15 mouse cellular contexts compared by ENCODE assay signal in genomic region chr11:94675446-94675845, GRCm38 (mm10). TPM values are rescaled to one million over a fixed set of nuclear protein-coding genes. Genes with fewer than 3 reads are reported as not detected.
A peak's percentile ranks its signal among the peaks of the same experiment; 100 is the strongest.
DNase-seq lines count a peak whose midpoint lies in the region; ATAC-seq lines count a peak whose summit lies in the region.
"Had no signal": no experiment of that assay in that cellular context is flagged by ENCODE, and none has a peak within 500 bp of the region (broad histone marks: within the 10 kb centered on the region; RNA-seq: fewer than 3 reads in every experiment).

No protein-coding gene starts in this region.

- H3K4me3 ChIP-seq in hindbrain, embryonic 14.5 days (replicated peaks; ENCODE audit: low read length) = no peak overlapping the region
- no peak overlapping the region for H3K4me3 ChIP-seq in hindbrain, embryonic 12.5 days
- H3K4me3 ChIP-seq in midbrain, embryonic 13.5 days (replicated peaks) = peak overlapping the region; percentile 79; the same call in 1 of the 2 replicates
- no peak overlapping the region for H3K4me3 ChIP-seq in midbrain, embryonic 16.5 days (ENCODE audit: low read depth, low read length)
- peak overlapping the region; percentile 91; the same call in 1 of the 2 replicates for H3K4me3 ChIP-seq in hindbrain, embryonic 15.5 days
- H3K4me3 ChIP-seq in neural tube, embryonic 15.5 days (replicated peaks) = 0 out of 2 replicates have a peak overlapping the region, but pooled peaks have one; percentile 81

- 0 out of 2 replicates have a peak, but pooled peaks cover 4% of the 10 kb centered on the region for H3K36me3 ChIP-seq in hindbrain, embryonic 14.5 days (replicated peaks; ENCODE audit: control insufficient read depth, insufficient read depth)
- H3K36me3 ChIP-seq in hindbrain, embryonic 12.5 days = peaks cover 3% of the 10 kb centered on the region; the same call in 1 of the 2 replicates
- H3K36me3 ChIP-seq in midbrain, embryonic 13.5 days = peaks cover 3% of the 10 kb centered on the region
- no peaks in the 10 kb centered on the region for H3K36me3 ChIP-seq in midbrain, embryonic 16.5 days (ENCODE audit: control insufficient read depth, insufficient read depth, low read length)
- H3K36me3 ChIP-seq in hindbrain, embryonic 15.5 days = no peaks in the 10 kb centered on the region
- no peaks in the 10 kb centered on the region for H3K36me3 ChIP-seq in neural tube, embryonic 15.5 days

- no peak for DNase-seq in hindbrain, embryonic 14.5 days (ENCODE audit: low spot score)
- no peak for DNase-seq in gastrocnemius, postnatal 25 days
- DNase-seq in kidney, postnatal 10 days = no peak
- DNase-seq: kidney, adult 9 months had no signal

- H3K4me1 ChIP-seq in hindbrain, embryonic 14.5 days (replicated peaks; ENCODE audit: control insufficient read depth, insufficient read depth, low read length) = peaks cover 25% of the 10 kb centered on the region
- peaks cover 26% of the 10 kb centered on the region for H3K4me1 ChIP-seq in hindbrain, embryonic 12.5 days
- peaks cover 31% of the 10 kb centered on the region for H3K4me1 ChIP-seq in midbrain, embryonic 13.5 days (replicated peaks)
- peaks cover 22% of the 10 kb centered on the region for H3K4me1 ChIP-seq in midbrain, embryonic 16.5 days (ENCODE audit: control insufficient read depth, insufficient read depth, low read length)
- H3K4me1 ChIP-seq in hindbrain, embryonic 15.5 days (replicated peaks) = peaks cover 32% of the 10 kb centered on the region
- H3K4me1 ChIP-seq in neural tube, embryonic 15.5 days = peaks cover 49% of the 10 kb centered on the region

- H3K9ac ChIP-seq in hindbrain, embryonic 14.5 days = no peak overlapping the region
- H3K9ac ChIP-seq in hindbrain, embryonic 12.5 days = no peak overlapping the region
- H3K9ac ChIP-seq in midbrain, embryonic 13.5 days (replicated peaks) = peak overlapping the region; percentile 16; the same call in 1 of the 2 replicates
- no peak overlapping the region for H3K9ac ChIP-seq in midbrain, embryonic 16.5 days (ENCODE audit: low read depth, low read length)
- H3K9ac ChIP-seq in hindbrain, embryonic 15.5 days = no peak overlapping the region
- 0 out of 2 replicates have a peak overlapping the region, but pooled peaks have one; percentile 80 for H3K9ac ChIP-seq in neural tube, embryonic 15.5 days (replicated peaks)

- no peaks in the 10 kb centered on the region for H3K9me3 ChIP-seq in hindbrain, embryonic 14.5 days (ENCODE audit: control insufficient read depth, low read length)
- H3K9me3 ChIP-seq in hindbrain, embryonic 12.5 days (replicated peaks) = no peaks in the 10 kb centered on the region
- no peaks in the 10 kb centered on the region for H3K9me3 ChIP-seq in midbrain, embryonic 13.5 days
- no peaks in the 10 kb centered on the region for H3K9me3 ChIP-seq in midbrain, embryonic 16.5 days (replicated peaks; ENCODE audit: control insufficient read depth, low read length, poor library complexity, severe bottlenecking)
- no peaks in the 10 kb centered on the region for H3K9me3 ChIP-seq in hindbrain, embryonic 15.5 days
- no peaks in the 10 kb centered on the region for H3K9me3 ChIP-seq in neural tube, embryonic 15.5 days (replicated peaks)
- H3K9me3 ChIP-seq: G1E had no signal

- no peak overlapping the region for H3K27ac ChIP-seq in hindbrain, embryonic 14.5 days
- no peak overlapping the region for H3K27ac ChIP-seq in hindbrain, embryonic 12.5 days
- H3K27ac ChIP-seq in midbrain, embryonic 13.5 days = no peak overlapping the region
- H3K27ac ChIP-seq in midbrain, embryonic 16.5 days (ENCODE audit: low read length) = no peak overlapping the region
- no peak overlapping the region for H3K27ac ChIP-seq in hindbrain, embryonic 15.5 days (replicated peaks)
- no peak overlapping the region for H3K27ac ChIP-seq in neural tube, embryonic 15.5 days (replicated peaks)

- H3K4me2 ChIP-seq in hindbrain, embryonic 14.5 days (replicated peaks) = 0 out of 2 replicates have a peak overlapping the region, but pooled peaks have one; percentile 1
- H3K4me2 ChIP-seq in hindbrain, embryonic 12.5 days (replicated peaks) = no peak overlapping the region
- H3K4me2 ChIP-seq in midbrain, embryonic 13.5 days (replicated peaks) = no peak overlapping the region
- no peak overlapping the region; the same call in 1 of the 2 replicates for H3K4me2 ChIP-seq in midbrain, embryonic 16.5 days (ENCODE audit: low read length)
- H3K4me2 ChIP-seq in hindbrain, embryonic 15.5 days = peak overlapping the region; percentile 71
- H3K4me2 ChIP-seq in neural tube, embryonic 15.5 days = peak overlapping the region; percentile 80

- no peaks in the 10 kb centered on the region for H3K27me3 ChIP-seq in hindbrain, embryonic 14.5 days (ENCODE audit: control insufficient read depth, insufficient read depth, low read length)
- H3K27me3 ChIP-seq in hindbrain, embryonic 12.5 days = no peaks in the 10 kb centered on the region
- no peaks in the 10 kb centered on the region for H3K27me3 ChIP-seq in midbrain, embryonic 13.5 days
- H3K27me3 ChIP-seq in midbrain, embryonic 16.5 days (ENCODE audit: control insufficient read depth, insufficient read depth, low read depth, low read length) = no peaks in the 10 kb centered on the region
- no peaks in the 10 kb centered on the region for H3K27me3 ChIP-seq in hindbrain, embryonic 15.5 days
- H3K27me3 ChIP-seq in neural tube, embryonic 15.5 days (replicated peaks) = no peaks in the 10 kb centered on the region

- WGBS in hindbrain, embryonic 14.5 days = 81% methylated on average over 5 of the region's 5 CpGs
- WGBS in hindbrain, embryonic 12.5 days = 73% methylated on average over 5 of the region's 5 CpGs
- WGBS in midbrain, embryonic 13.5 days = 82% methylated on average over 5 of the region's 5 CpGs
- 73% methylated on average over 5 of the region's 5 CpGs for WGBS in midbrain, embryonic 16.5 days
- WGBS in hindbrain, embryonic 15.5 days = 70% methylated on average over 5 of the region's 5 CpGs
- 83% methylated on average over 5 of the region's 5 CpGs for WGBS in neural tube, embryonic 15.5 days

- ATAC-seq in hindbrain, embryonic 14.5 days (ENCODE audit: low FRiP score) = no peak
- ATAC-seq in hindbrain, embryonic 12.5 days (ENCODE audit: low FRiP score) = no peak
- no peak for ATAC-seq in midbrain, embryonic 13.5 days
- ATAC-seq in midbrain, embryonic 16.5 days = no peak
- no peak for ATAC-seq in hindbrain, embryonic 15.5 days (ENCODE audit: low FRiP score, low read depth)
- no peak for ATAC-seq in neural tube, embryonic 15.5 days (ENCODE audit: low FRiP score)
- ATAC-seq: forebrain, embryonic 14.5 days had no signal

RNA-seq across cellular contexts. Expression of gene Xylt2, which starts 1.9 kb away (rescaled TPM):
- 13.2 and 14.8 TPM in 2 replicates for polyA plus RNA-seq in hindbrain, embryonic 14.5 days (2014; fragmentation: Nextera tagmentation; extraction: Ambion mirVana)
- polyA plus RNA-seq in hindbrain, embryonic 12.5 days (2016; fragmentation: Nextera tagmentation; extraction: Ambion mirVana) = 19.4 and 20.3 TPM in 2 replicates
- 8.3 and 11.3 TPM in 2 replicates for polyA plus RNA-seq in midbrain, embryonic 13.5 days (2015; fragmentation: Nextera tagmentation; extraction: Ambion mirVana)
- 11.6 and 11.8 TPM in 2 replicates for polyA plus RNA-seq in midbrain, embryonic 16.5 days (2015; fragmentation: Nextera tagmentation; extraction: Ambion mirVana)
- polyA plus RNA-seq in hindbrain, embryonic 15.5 days (2015; fragmentation: Nextera tagmentation; extraction: Ambion mirVana) = 13.6 and 15.1 TPM in 2 replicates
- polyA plus RNA-seq in neural tube, embryonic 15.5 days (2015; fragmentation: Nextera tagmentation; extraction: Ambion mirVana) = 15.4 and 16.8 TPM in 2 replicates
- 1 to 10 TPM; 4.0 to 5.1 TPM for total RNA-seq in gastrocnemius, postnatal 25 days (2021)

RNA-seq across cellular contexts. Expression of gene Eme1, which starts 21.7 kb away (rescaled TPM):
- 3.1 and 4.2 TPM in 2 replicates for polyA plus RNA-seq in hindbrain, embryonic 14.5 days (2014; fragmentation: Nextera tagmentation; extraction: Ambion mirVana)
- polyA plus RNA-seq in hindbrain, embryonic 12.5 days (2016; fragmentation: Nextera tagmentation; extraction: Ambion mirVana) = 20.8 and 21.3 TPM in 2 replicates
- 11.6 and 13.6 TPM in 2 replicates for polyA plus RNA-seq in midbrain, embryonic 13.5 days (2015; fragmentation: Nextera tagmentation; extraction: Ambion mirVana)
- 2.2 and 2.9 TPM in 2 replicates for polyA plus RNA-seq in midbrain, embryonic 16.5 days (2015; fragmentation: Nextera tagmentation; extraction: Ambion mirVana)
- 4.0 and 5.8 TPM in 2 replicates for polyA plus RNA-seq in hindbrain, embryonic 15.5 days (2015; fragmentation: Nextera tagmentation; extraction: Ambion mirVana)
- polyA plus RNA-seq in neural tube, embryonic 15.5 days (2015; fragmentation: Nextera tagmentation; extraction: Ambion mirVana) = 2.3 and 5.3 TPM in 2 replicates
- under 1 TPM in 1 of 2 experiments, not detected in 1; 0.48 TPM for total RNA-seq in gastrocnemius, postnatal 25 days (2021)

RNA-seq across cellular contexts. Expression of gene Mrpl27, which starts 21.9 kb away (rescaled TPM):
- polyA plus RNA-seq in hindbrain, embryonic 14.5 days (2014; fragmentation: Nextera tagmentation; extraction: Ambion mirVana) = 118 and 140 TPM in 2 replicates
- 126 and 131 TPM in 2 replicates for polyA plus RNA-seq in hindbrain, embryonic 12.5 days (2016; fragmentation: Nextera tagmentation; extraction: Ambion mirVana)
- polyA plus RNA-seq in midbrain, embryonic 13.5 days (2015; fragmentation: Nextera tagmentation; extraction: Ambion mirVana) = 139 and 150 TPM in 2 replicates
- 126 and 134 TPM in 2 replicates for polyA plus RNA-seq in midbrain, embryonic 16.5 days (2015; fragmentation: Nextera tagmentation; extraction: Ambion mirVana)
- 139 and 155 TPM in 2 replicates for polyA plus RNA-seq in hindbrain, embryonic 15.5 days (2015; fragmentation: Nextera tagmentation; extraction: Ambion mirVana)
- polyA plus RNA-seq in neural tube, embryonic 15.5 days (2015; fragmentation: Nextera tagmentation; extraction: Ambion mirVana) = 146 and 154 TPM in 2 replicates
- 10 to 100 TPM; 52.9 to 56.8 TPM for total RNA-seq in gastrocnemius, postnatal 25 days (2021)

RNA-seq across cellular contexts. Expression of gene Gm11541, which starts 28.9 kb away (rescaled TPM):
- polyA plus RNA-seq in hindbrain, embryonic 14.5 days (2014; fragmentation: Nextera tagmentation; extraction: Ambion mirVana) = 0.27 TPM in 1 of 2 replicates, not detected in the other
- polyA plus RNA-seq in hindbrain, embryonic 12.5 days (2016; fragmentation: Nextera tagmentation; extraction: Ambion mirVana) = 0.12 TPM in 1 of 2 replicates, not detected in the other
- polyA plus RNA-seq in midbrain, embryonic 13.5 days (2015; fragmentation: Nextera tagmentation; extraction: Ambion mirVana) = not detected in 2 replicates
- not detected in 2 replicates for polyA plus RNA-seq in midbrain, embryonic 16.5 days (2015; fragmentation: Nextera tagmentation; extraction: Ambion mirVana)
- 0.17 and 0.30 TPM in 2 replicates for polyA plus RNA-seq in hindbrain, embryonic 15.5 days (2015; fragmentation: Nextera tagmentation; extraction: Ambion mirVana)
- 0.24 TPM in 1 of 2 replicates, not detected in the other for polyA plus RNA-seq in neural tube, embryonic 15.5 days (2015; fragmentation: Nextera tagmentation; extraction: Ambion mirVana)
- total RNA-seq in gastrocnemius, postnatal 25 days (2021) = not detected
- total RNA-seq: adrenal gland, adult 18-20 months; left cerebral cortex, postnatal 10 days; megakaryocyte progenitor cell, adult 5-6 weeks had no signal
- polyA plus RNA-seq: forebrain, embryonic 14.5 days; G1E; gonadal fat pad, adult 2 months had no signal

RNA-seq across cellular contexts. Expression of gene Lrrc59, which starts 45.9 kb away (rescaled TPM):
- 132 and 139 TPM in 2 replicates for polyA plus RNA-seq in hindbrain, embryonic 14.5 days (2014; fragmentation: Nextera tagmentation; extraction: Ambion mirVana)
- 208 and 212 TPM in 2 replicates for polyA plus RNA-seq in hindbrain, embryonic 12.5 days (2016; fragmentation: Nextera tagmentation; extraction: Ambion mirVana)
- polyA plus RNA-seq in midbrain, embryonic 13.5 days (2015; fragmentation: Nextera tagmentation; extraction: Ambion mirVana) = 167 and 168 TPM in 2 replicates
- polyA plus RNA-seq in midbrain, embryonic 16.5 days (2015; fragmentation: Nextera tagmentation; extraction: Ambion mirVana) = 151 and 158 TPM in 2 replicates
- polyA plus RNA-seq in hindbrain, embryonic 15.5 days (2015; fragmentation: Nextera tagmentation; extraction: Ambion mirVana) = 160 and 164 TPM in 2 replicates
- 148 and 163 TPM in 2 replicates for polyA plus RNA-seq in neural tube, embryonic 15.5 days (2015; fragmentation: Nextera tagmentation; extraction: Ambion mirVana)
- total RNA-seq in gastrocnemius, postnatal 25 days (2021) = 10 to 100 TPM; 32.5 to 34.9 TPM

Comparison
In these comparisons a context has a peak if more than half of its experiments do, and no peak if none do; other contexts are left out.
1. H3K4me2 ChIP-seq: peak in hindbrain, embryonic 14.5 days (single experiment), hindbrain, embryonic 15.5 days (single experiment) and neural tube, embryonic 15.5 days (single experiment); none in hindbrain, embryonic 12.5 days (single experiment), midbrain, embryonic 13.5 days (single experiment) and midbrain, embryonic 16.5 days (single experiment).
2. H3K4me3 ChIP-seq: peak in midbrain, embryonic 13.5 days (single experiment), hindbrain, embryonic 15.5 days (single experiment) and neural tube, embryonic 15.5 days (single experiment); none in hindbrain, embryonic 14.5 days (single experiment), hindbrain, embryonic 12.5 days (single experiment) and midbrain, embryonic 16.5 days (single experiment).
3. H3K9ac ChIP-seq: peak in midbrain, embryonic 13.5 days (single experiment) and neural tube, embryonic 15.5 days (single experiment); none in hindbrain, embryonic 14.5 days (single experiment), hindbrain, embryonic 12.5 days (single experiment), midbrain, embryonic 16.5 days (single experiment) and hindbrain, embryonic 15.5 days (single experiment).